Mouse (Mus musculus) embryonic stem cell, embryonic (primary cell): Measurements from ENCODE around the gene Gm21915.

Experiments used
- CTCF ChIA-PET, 4 experiments: fragments of 300-600 bp in 2 of 4; fragments of 350-600 bp in 2 of 4; sonication (Branson Sonifier 250); formaldehyde crosslinking; loops; one replicate each; lab custom pipeline; 2022; ENCODE audit warnings: inconsistent platforms in 2 of 4; lab: Charles Lee
- POLR2A ChIA-PET, 4 experiments: fragments of 300-600 bp in 2 of 4; fragments of 350-600 bp in 2 of 4; sonication (Branson Sonifier 250); formaldehyde crosslinking; loops; one replicate each; lab custom pipeline; 2022; ENCODE audit warnings: antibody characterized with exemption in 4 of 4, inconsistent platforms in 1 of 4; lab: Charles Lee

The Gm21915 gene

GRCm38 (mm10) chr9:40693768-40694167 is 23.4 kb downstream of the Gm21915 start:
- ChIA-PET CTCF (no interaction called here), POLR2A (interaction anchor here in 2 of 4 experiments (0.5 to 1.9 kb wide), 3 partner anchors 28 to 56 kb away, joined by 3 to 6 read pairs (median 3); no protein-coding TSS in a partner anchor)

DNA sequence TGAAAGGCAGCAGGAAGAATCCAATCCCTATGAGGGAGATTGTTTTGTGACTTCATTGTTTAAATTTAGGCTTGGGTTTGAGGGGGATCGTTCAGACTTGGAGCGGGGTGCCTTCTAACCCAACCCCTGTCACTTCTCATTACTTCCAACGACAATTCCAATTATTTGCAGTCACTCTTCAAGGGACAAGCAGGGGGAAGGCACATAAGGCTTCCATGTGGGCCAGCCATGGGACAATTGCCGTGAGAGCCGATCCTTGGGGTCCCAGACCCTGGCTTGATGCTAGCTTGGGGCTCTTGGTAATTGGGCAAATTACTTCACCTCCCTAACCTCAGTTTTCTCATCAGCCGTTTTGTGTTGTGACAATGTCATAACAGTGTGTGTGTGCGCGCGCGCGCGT is 23.9 kb downstream of the Gm21915 start:
- CTCF ChIA-PET = interaction anchor here in 1 of 4 experiments (1.6 kb wide), 1 partner anchor 63 kb away, joined by 5 read pairs; no protein-coding TSS in a partner anchor
- POLR2A ChIA-PET = interaction anchor here (0.6 to 2.7 kb wide), 9 partner anchors 9 to 296 kb away, joined by 3 to 18 read pairs (median 5); partner anchors contain the start of genes Clmp (in 3 of the 4) and Gm21915 (in 1 of the 4)

DNA sequence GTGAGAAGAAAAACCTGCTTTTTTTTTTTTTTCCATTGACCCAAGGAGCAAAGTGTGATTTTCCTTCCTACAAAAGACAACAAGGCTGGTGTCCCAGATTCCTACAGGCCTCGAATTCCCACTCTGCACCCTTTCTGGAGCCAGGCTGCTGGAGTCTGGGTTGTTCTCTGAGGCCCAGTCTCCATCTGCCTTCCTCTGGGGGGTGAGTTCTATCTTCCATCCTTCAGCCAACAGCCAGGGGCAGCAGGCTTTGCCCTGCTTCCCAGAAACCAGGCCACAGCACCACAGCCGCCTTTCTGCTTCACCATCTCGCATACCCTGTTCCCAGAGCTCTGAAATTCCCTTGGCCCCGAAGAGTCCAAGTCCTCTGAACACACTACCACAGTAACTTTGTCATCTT is 25.7 kb downstream of the Gm21915 start:
- CTCF ChIA-PET = no interaction called here
- POLR2A ChIA-PET = interaction anchor here in 2 of 4 experiments (0.8 to 2.7 kb wide), 4 partner anchors 10 to 35 kb away, joined by 3 to 18 read pairs (median 4); partner anchors contain the start of gene Clmp (in 2 of the 2)

- ChIA-PET CTCF (interaction anchor here in 1 of 4 experiments (0.5 kb wide), 1 partner anchor 48 kb away, joined by 6 read pairs; no protein-coding TSS in a partner anchor), POLR2A (interaction anchor here in 1 of 4 experiments (0.6 to 1.0 kb wide), 2 partner anchors 9 to 19 kb away, joined by 3 to 4 read pairs; no protein-coding TSS in a partner anchor)
These were observed 28.8 kb downstream of the Gm21915 start for GRCm38 (mm10) chr9:40699194-40699593.

DNA sequence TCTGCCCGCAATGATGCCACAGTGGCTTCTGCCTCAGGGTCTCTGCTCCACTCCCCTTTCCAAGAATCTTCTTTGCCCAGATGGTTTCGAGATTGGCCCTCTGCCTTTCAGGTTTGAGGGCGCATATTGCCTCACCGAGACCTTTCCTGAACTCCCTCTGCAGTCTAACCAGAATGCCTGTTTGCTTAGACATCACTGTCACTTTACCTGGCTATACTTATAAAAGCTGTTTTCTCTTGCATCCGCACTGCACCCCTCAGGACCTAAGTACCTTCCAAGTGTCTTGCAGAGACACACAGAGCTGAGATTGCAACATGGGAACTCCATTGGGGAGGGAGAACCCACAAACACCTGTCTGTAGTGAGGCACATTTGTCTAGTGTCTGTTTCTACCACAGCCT is 29.8 kb downstream of the Gm21915 start:
- POLR2A ChIA-PET = interaction anchor here in 1 of 4 experiments (1.5 kb wide), 1 partner anchor 17 kb away, joined by 3 read pairs; no protein-coding TSS in a partner anchor
- CTCF ChIA-PET = interaction anchor here in 1 of 4 experiments (0.9 kb wide), 1 partner anchor 17 kb away, joined by 4 read pairs; no protein-coding TSS in a partner anchor

GRCm38 (mm10) chr9:40704364-40705276 is 34.2 kb downstream of the Gm21915 start:
- POLR2A ChIA-PET = interaction anchor here in 2 of 4 experiments (0.5 to 1.0 kb wide), 2 partner anchors 12 to 15 kb away, joined by 3 to 5 read pairs; no protein-coding TSS in a partner anchor
- CTCF ChIA-PET = no interaction called here

DNA sequence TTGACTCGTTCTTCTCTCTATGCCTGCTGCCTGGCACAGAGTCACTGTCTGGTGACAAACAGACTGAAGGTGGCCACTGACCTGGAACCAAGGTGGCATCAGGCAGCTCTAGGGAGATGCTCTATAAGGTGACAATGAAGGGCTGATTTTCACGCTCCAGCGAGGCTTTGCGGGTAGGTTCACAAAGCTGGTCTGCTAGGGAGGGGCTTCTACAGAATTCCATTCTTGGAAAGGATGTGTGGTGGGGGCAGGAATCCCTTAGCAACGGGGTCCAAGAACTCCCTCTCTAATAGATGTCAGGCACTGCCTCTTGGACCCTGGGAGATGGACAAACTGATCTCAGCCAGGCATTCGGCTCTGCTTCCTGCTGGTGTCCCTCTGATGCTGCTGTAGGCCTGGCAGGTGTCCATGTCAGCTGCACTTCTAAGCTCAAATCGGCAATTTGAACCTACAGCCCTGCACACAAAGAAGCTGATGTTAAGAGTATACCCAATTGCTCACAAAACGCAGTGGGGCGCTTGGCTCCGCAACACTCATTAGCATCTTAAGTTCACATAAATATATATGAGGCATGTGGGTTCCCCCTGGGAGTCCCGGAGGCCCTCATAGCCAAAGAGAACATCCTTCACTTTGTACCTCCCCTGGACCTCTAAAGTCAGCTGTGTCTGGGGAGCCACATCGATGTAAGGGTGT is 38.2 kb downstream of the Gm21915 start:
- ChIA-PET CTCF (interaction anchor here in 3 of 4 experiments (0.6 to 1.8 kb wide), 4 partner anchors 43 to 112 kb away, joined by 3 to 8 read pairs (median 4); no protein-coding TSS in a partner anchor), POLR2A (interaction anchor here in 2 of 4 experiments (0.6 to 1.7 kb wide), 3 partner anchors 9 to 91 kb away, joined by 3 to 9 read pairs (median 4); partner anchors contain the start of gene Clmp (in 1 of the 2))

GRCm38 (mm10) chr9:40709141-40709537 is 38.7 kb downstream of the Gm21915 start:
- ChIA-PET CTCF (interaction anchor here (0.5 to 1.8 kb wide), 6 partner anchors 24 to 112 kb away, joined by 3 to 8 read pairs (median 4); no protein-coding TSS in a partner anchor), POLR2A (interaction anchor here in 2 of 4 experiments (0.6 to 1.7 kb wide), 2 partner anchors 9 to 23 kb away, joined by 3 to 9 read pairs; partner anchors contain the start of gene Clmp (in 1 of the 2))

DNA sequence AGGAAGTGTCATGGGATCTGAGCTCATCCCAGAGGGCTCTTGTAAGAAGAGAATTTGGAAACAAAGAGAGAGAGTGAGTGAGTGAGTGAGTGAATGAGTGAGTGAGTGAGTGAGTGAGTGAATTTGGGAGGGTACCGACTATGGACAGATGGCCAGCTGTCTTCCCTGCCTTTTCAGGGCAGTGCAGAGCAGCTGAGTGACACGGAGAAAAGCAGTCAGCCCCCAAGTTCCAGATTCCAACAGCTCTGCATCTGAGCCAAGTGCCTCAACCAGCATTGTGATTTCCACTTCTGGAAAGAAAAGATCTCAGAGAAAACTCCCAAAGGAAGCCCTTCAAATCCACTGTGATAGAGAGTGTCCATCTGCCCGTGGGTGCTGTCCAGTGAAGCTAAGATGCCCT is 39.2 kb downstream of the Gm21915 start:
- POLR2A ChIA-PET = interaction anchor here in 2 of 4 experiments (0.6 to 1.7 kb wide), 7 partner anchors 8 to 474 kb away, joined by 3 to 9 read pairs (median 3); partner anchors contain the start of gene Clmp (in 1 of the 2)
- CTCF ChIA-PET = interaction anchor here (0.5 to 1.8 kb wide), 12 partner anchors 25 to 523 kb away, joined by 3 to 8 read pairs (median 3); no protein-coding TSS in a partner anchor

GRCm38 (mm10) chr9:40709991-40710390 is 39.6 kb downstream of the Gm21915 start:
- ChIA-PET CTCF (interaction anchor here in 3 of 4 experiments (0.5 to 1.8 kb wide), 11 partner anchors 25 to 524 kb away, joined by 3 to 8 read pairs (median 3); no protein-coding TSS in a partner anchor), POLR2A (interaction anchor here in 2 of 4 experiments (0.6 to 1.7 kb wide), 6 partner anchors 8 to 475 kb away, joined by 3 to 9 read pairs (median 3); no protein-coding TSS in a partner anchor)

DNA sequence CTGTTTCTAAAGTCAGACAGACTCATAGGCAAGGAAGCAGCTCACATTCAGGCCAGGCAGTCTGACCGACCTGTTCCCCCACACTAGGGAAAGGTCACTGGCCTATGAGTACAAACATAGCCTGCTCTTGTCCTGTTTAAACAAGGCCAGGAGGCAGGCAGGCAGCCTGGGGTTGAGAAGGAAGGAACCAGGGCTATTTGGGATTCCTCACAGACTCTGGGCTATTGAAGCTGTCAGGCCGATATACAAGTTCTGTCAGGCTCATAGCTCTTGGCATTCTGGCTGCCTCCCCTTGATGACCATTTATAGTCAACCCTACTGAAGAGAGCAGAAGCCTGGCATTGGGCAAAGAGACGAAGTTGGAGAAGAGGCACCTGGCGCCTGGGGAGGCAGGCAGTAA is 41.2 kb downstream of the Gm21915 start:
- CTCF ChIA-PET = interaction anchor here in 1 of 4 experiments (0.5 kb wide), 1 partner anchor 114 kb away, joined by 6 read pairs; no protein-coding TSS in a partner anchor
- POLR2A ChIA-PET = no interaction called here

- ChIA-PET POLR2A (interaction anchor here in 3 of 4 experiments (0.6 to 2.0 kb wide), 12 partner anchors 8 to 405 kb away, joined by 3 to 9 read pairs (median 3); no protein-coding TSS in a partner anchor), CTCF (interaction anchor here in 2 of 4 experiments (0.7 to 1.3 kb wide), 3 partner anchors 14 to 35 kb away, joined by 3 to 6 read pairs (median 4); no protein-coding TSS in a partner anchor)
These were observed 46.9 kb downstream of the Gm21915 start for GRCm38 (mm10) chr9:40717182-40717874.

- ChIA-PET POLR2A (interaction anchor here in 3 of 4 experiments (0.7 to 2.0 kb wide), 7 partner anchors 9 to 406 kb away, joined by 3 to 9 read pairs (median 3); no protein-coding TSS in a partner anchor), CTCF (interaction anchor here in 3 of 4 experiments (0.5 to 1.3 kb wide), 4 partner anchors 13 to 434 kb away, joined by 3 to 8 read pairs (median 5); no protein-coding TSS in a partner anchor)
These were observed 47.4 kb downstream of the Gm21915 start for GRCm38 (mm10) chr9:40717875-40718185.
